Mouse (Mus musculus) limb, embryonic 15.5 days (tissue): Measurements from ENCODE around the gene Pilra. TPM values are rescaled to one million over a fixed set of nuclear protein-coding genes. Genes with fewer than 3 reads are reported as not detected.
"Not testable (repeated sequence)": the region's sequence is repeated elsewhere in the genome, so short reads cannot be mapped to it uniquely, and the experiment has no call there.

ENCODE experiments used
- ATAC-seq: fragments of 200-750 bp; cut with Nextera tagmentation; 2 replicates; pipeline ENCODE4 v1.8.0; 2017; ENCODE audit warnings: low read depth, moderate TSS enrichment; ENCODE audit not compliant: insufficient number of reproducible peaks, low FRiP score, low TSS enrichment
- H3K27ac ChIP-seq: fragments of 300-500 bp; sonication (generic); 2 replicates; pipeline ENCODE4 v1.5.1; 2015; ENCODE audit warnings: moderate library complexity, mild to moderate bottlenecking, inconsistent platforms
- H3K27me3 ChIP-seq: fragments of 300-500 bp; sonication (generic); 2 replicates; pipeline ENCODE4 v1.6.1; 2015; ENCODE audit warnings: inconsistent platforms
- H3K36me3 ChIP-seq: fragments of 300-500 bp; sonication (generic); 2 replicates; pipeline ENCODE4 v1.6.1; 2015; ENCODE audit warnings: inconsistent platforms
- H3K4me1 ChIP-seq: fragments of 300-500 bp; sonication (generic); 2 replicates; pipeline ENCODE4 v1.6.1; 2015; ENCODE audit warnings: inconsistent platforms
- H3K4me2 ChIP-seq: fragments of 300-500 bp; sonication (generic); 2 replicates; pipeline ENCODE4 v1.6.1; 2015; ENCODE audit warnings: mild to moderate bottlenecking, inconsistent platforms
- H3K4me3 ChIP-seq: fragments of 300-500 bp; sonication (generic); 2 replicates; pipeline ENCODE4 v1.5.1; 2015; ENCODE audit warnings: mild to moderate bottlenecking, inconsistent platforms
- H3K9ac ChIP-seq: fragments of 300-500 bp; sonication (generic); 2 replicates; pipeline ENCODE4 v1.6.1; 2015; ENCODE audit warnings: inconsistent platforms
- H3K9me3 ChIP-seq: fragments of 300-500 bp; sonication (generic); 2 replicates; pipeline ENCODE4 v1.6.1; 2016; ENCODE audit warnings: inconsistent platforms
- WGBS: fragments of 180-500 bp; shearing (Covaris S2); methylation state at CpG from one replicate; pipeline ENCODE4 v1.1.7; 2015; 5-methylcytosine and 5-hydroxymethylcytosine counted together
- polyA plus RNA-seq: library from polyadenylated mRNA; unstranded; fragments of >200 nt; fragmentation: Nextera tagmentation; extraction: Ambion mirVana; gene quantifications from 2 replicates; pipeline ENCODE4 v1.2.1, GENCODE M21; 2015

Gene Pilra
- 0.58 and 1.2 TPM in 2 replicates for polyA plus RNA-seq

DNA sequence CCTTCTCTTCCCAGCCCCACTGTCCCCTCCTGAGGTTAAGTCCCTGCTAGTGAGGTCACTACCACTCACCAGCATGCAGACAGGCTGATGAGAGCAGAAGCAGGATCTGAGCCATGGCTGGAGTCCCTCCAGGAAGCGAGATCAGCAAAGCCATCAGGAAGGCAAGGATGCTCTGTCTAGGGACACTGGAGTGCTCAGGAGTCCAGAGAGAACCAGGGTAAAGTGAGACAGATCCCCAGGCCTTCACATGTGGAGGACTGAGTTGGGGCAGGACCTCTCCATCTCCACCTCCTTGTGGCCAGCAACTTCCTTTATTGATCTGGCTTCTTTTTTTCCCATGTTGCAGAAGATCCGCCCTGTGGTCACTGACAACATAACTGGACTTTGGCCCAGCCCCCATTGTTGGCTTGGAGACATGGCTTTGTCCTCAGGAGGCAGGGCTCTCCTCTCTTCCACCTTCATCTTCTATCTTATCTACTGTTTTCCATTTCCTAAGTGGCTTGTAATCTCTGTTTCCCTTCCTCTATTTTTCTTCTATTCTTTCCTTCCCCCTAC lies at the start of gene Pilra:
Gene Pilra, minus strand, starts transcription at position 316 of the 555 bp plus-strand sequence.
- H3K9me3 ChIP-seq, H3K4me2 ChIP-seq, H3K4me1 ChIP-seq, H3K27me3 ChIP-seq, H3K9ac ChIP-seq, H3K36me3 ChIP-seq, ATAC-seq, H3K4me3 ChIP-seq, H3K27ac ChIP-seq: not testable (repeated sequence)
- 89% methylated on average over 2 of the region's 2 CpGs for WGBS

- Histone ChIP-seq H3K9ac (no peak overlapping the region), H3K9me3 (no peaks in the 10 kb centered on the region), H3K4me1 (no peaks in the 10 kb centered on the region), H3K27ac (no peak overlapping the region), H3K4me3 (no peak overlapping the region), H3K27me3 (no peaks in the 10 kb centered on the region), H3K4me2 (no peak overlapping the region), H3K36me3 (no peaks in the 10 kb centered on the region)
- ATAC-seq, result no peak
- WGBS, result 80% methylated on average over 3 of the region's 3 CpGs
Observed at GRCm38 (mm10) chr5:137883345-137883744, 47.3 kb upstream of the Pilra start.

GRCm38 (mm10) chr5:137882922-137883321 lies 46.8 kb upstream of the Pilra start:
- H3K27ac ChIP-seq, result no peak overlapping the region
- no peak overlapping the region for H3K4me2 ChIP-seq
- H3K9me3 ChIP-seq, result no peaks in the 10 kb centered on the region
- no peak for ATAC-seq
- no peaks in the 10 kb centered on the region for H3K36me3 ChIP-seq
- WGBS, result 78% methylated on average over 4 of the region's 4 CpGs
- no peak overlapping the region for H3K9ac ChIP-seq
- no peak overlapping the region for H3K4me3 ChIP-seq
- no peaks in the 10 kb centered on the region for H3K27me3 ChIP-seq
- no peaks in the 10 kb centered on the region for H3K4me1 ChIP-seq

DNA sequence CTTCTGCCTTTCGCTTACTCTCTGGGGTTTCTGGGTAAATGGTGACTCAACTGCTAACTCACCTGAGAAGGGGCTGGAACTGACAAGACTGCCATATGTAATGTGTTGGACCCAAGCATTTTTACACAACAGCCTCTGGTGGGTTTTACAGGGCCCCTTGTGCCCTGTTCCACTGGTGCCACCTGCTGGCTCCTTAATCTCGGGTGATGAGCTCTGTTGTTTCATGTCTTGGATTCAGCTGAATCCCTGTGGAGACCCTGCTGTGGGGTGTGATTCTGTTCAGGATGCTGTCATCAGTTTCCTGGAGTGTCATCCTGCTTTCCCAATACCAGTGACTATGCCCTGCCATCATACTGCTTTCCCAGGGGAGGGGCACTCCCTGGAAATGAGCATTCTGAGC lies 41.8 kb upstream of the Pilra start:
- WGBS, result 53% methylated on average over 2 of the region's 2 CpGs
- Histone ChIP-seq H3K27ac (no peak overlapping the region), H3K9ac (no peak overlapping the region), H3K9me3 (no peaks in the 10 kb centered on the region), H3K36me3 (no peaks in the 10 kb centered on the region), H3K4me2 (no peak overlapping the region), H3K4me1 (no peaks in the 10 kb centered on the region), H3K4me3 (no peak overlapping the region), H3K27me3 (no peaks in the 10 kb centered on the region)
- ATAC-seq, result no peak

- WGBS, result 81% methylated on average over 2 of the region's 2 CpGs
- Histone ChIP-seq H3K4me2 (no peak overlapping the region), H3K9me3 (no peaks in the 10 kb centered on the region), H3K4me1 (no peaks in the 10 kb centered on the region), H3K27me3 (no peaks in the 10 kb centered on the region), H3K4me3 (no peak overlapping the region), H3K27ac (no peak overlapping the region), H3K36me3 (no peaks in the 10 kb centered on the region), H3K9ac (no peak overlapping the region)
- no peak for ATAC-seq
Observed at GRCm38 (mm10) chr5:137875054-137875453, 39.0 kb upstream of the Pilra start.

GRCm38 (mm10) chr5:137872381-137872702 lies 36.3 kb upstream of the Pilra start:
- not testable (repeated sequence) for H3K4me1 ChIP-seq, H3K36me3 ChIP-seq, H3K4me3 ChIP-seq, H3K27me3 ChIP-seq, H3K27ac ChIP-seq, H3K4me2 ChIP-seq, H3K9me3 ChIP-seq, ATAC-seq, H3K9ac ChIP-seq
- 41% methylated on average over 1 of the region's 1 CpGs for WGBS

DNA sequence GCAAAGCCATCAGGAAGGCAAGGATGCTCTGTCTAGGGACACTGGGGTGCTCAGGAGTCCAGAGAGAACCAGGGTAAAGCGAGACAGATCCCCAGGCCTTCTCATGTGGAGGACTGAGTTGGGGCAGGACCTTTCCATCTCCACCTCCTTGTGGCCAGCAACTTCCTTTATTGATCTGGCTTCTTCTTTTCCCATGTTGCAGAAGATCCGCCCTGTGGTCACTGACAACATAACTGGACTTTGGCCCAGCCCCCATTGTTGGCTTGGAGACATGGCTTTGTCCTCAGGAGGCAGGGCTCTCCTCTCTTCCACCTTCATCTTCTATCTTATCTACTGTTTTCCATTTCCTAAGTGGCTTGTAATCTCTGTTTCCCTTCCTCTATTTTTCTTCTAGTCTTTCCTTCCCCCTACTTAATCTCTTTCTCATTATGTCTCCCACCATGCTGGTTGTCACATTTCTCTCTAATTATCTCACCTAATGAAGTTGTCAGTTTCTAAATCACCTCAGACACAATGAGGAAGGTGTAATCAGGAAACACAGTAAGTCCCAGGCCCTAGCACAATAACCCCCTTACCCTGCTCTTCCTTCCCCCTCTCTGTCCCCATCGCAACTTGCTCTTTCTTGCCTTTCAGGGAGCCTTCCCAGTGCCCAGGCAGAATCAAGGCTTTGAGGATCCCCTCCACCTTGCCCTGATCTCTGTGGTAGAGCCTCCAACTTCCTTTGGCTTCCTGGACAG lies 35.7 kb upstream of the Pilra start, which contains the start of gene Pilrb2:
Gene Pilrb2, minus strand, starts transcription at position 172 of the 737 bp plus-strand sequence.
- not testable (repeated sequence) for ATAC-seq, H3K4me2 ChIP-seq, H3K27me3 ChIP-seq, H3K9me3 ChIP-seq, H3K4me1 ChIP-seq, H3K9ac ChIP-seq, H3K27ac ChIP-seq, H3K4me3 ChIP-seq, H3K36me3 ChIP-seq
- 77% methylated on average over 3 of the region's 3 CpGs for WGBS

DNA sequence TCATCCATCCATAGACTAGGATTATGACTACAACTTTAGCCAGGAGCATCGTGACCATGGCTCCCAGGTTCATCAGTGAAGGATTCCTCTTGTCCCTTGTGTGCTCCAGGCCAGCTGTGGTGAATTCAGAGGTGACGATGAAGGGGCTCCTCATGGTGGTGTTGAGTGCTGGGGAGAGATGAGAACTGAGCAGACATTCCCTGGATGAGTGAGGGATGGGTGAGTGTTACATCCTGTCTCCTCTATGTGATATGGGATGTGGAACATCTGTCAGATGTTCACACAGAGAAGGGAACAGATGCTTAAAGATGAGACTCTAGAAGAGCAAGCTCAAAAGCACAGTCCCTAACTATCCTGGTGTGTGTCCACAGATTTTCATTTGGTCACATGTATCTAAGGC lies 32.5 kb upstream of the Pilra start:
- H3K9ac ChIP-seq, H3K27me3 ChIP-seq, H3K4me2 ChIP-seq, H3K9me3 ChIP-seq, H3K4me1 ChIP-seq, H3K36me3 ChIP-seq, ATAC-seq, H3K27ac ChIP-seq, H3K4me3 ChIP-seq: not testable (repeated sequence)
- 57% methylated on average over 2 of the region's 2 CpGs for WGBS

DNA sequence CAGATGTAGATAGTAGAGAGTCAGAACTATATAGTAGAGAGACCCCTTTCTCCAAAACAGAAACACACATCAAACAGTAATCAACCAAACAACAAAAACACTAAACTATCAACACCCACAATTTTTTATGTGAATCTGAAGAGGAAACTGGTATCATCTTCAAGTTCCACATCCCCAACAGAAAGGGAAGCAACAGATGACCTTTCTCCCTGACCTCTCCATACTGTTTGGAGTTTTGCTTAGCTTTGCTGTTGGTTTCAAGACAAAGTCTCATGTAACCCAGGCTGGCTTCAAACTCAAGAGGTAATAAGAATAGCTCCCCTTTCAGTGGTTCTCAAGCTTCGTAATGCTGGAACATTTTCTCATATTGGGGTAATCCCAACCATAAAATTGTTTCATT lies 27.9 kb upstream of the Pilra start:
- not testable (repeated sequence) for H3K27me3 ChIP-seq, H3K9ac ChIP-seq, H3K36me3 ChIP-seq, H3K27ac ChIP-seq, H3K4me2 ChIP-seq, H3K4me3 ChIP-seq, H3K4me1 ChIP-seq, H3K9me3 ChIP-seq, ATAC-seq
- WGBS, result 91% methylated on average over 1 of the region's 1 CpGs

DNA sequence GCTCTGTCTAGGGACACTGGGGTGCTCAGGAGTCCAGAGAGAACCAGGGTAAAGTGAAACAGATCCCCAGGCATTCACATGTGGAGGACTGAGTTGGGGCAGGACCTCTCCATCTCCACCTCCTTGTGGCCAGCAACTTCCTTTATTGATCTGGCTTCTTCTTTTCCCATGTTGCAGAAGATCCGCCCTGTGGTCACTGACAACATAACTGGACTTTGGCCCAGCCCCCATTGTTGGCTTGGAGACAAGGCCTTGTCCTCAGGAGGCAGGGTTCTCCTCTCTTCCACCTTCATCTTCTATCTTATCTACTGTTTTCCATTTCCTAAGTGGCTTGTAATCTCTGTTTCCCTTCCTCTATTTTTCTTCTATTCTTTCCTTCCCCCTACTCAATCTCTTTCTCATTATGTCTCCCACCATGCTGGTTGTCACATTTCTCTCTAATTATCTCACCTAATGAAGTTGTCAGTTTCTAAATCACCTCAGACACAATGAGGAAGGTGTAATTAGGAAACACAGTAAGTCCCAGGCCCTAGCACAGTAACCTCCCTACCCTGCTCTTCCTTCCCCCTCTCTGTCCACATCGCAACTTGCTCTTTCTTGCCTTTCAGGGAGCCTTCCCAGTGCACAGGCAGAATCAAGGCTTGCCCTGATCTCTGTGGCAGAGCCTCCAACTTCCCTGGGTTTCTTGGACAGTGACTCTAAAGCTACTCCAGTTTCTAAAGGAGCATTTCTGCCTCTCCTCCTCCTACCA lies 22.1 kb upstream of the Pilra start, which contains the start of gene Pilrb1:
Gene Pilrb1, minus strand, starts transcription at position 147 of the 751 bp plus-strand sequence.
- not testable (repeated sequence) for H3K27ac ChIP-seq, ATAC-seq, H3K9ac ChIP-seq, H3K9me3 ChIP-seq, H3K4me3 ChIP-seq, H3K36me3 ChIP-seq, H3K27me3 ChIP-seq, H3K4me1 ChIP-seq, H3K4me2 ChIP-seq
- WGBS, result 81% methylated on average over 2 of the region's 2 CpGs

- not testable (repeated sequence) for H3K4me3 ChIP-seq, H3K4me1 ChIP-seq, H3K27me3 ChIP-seq, H3K9me3 ChIP-seq, H3K27ac ChIP-seq, H3K4me2 ChIP-seq, ATAC-seq, H3K36me3 ChIP-seq, H3K9ac ChIP-seq
- WGBS, result 70% methylated on average over 5 of the region's 5 CpGs
Observed at GRCm38 (mm10) chr5:137856870-137857269, 20.8 kb upstream of the Pilra start.

DNA sequence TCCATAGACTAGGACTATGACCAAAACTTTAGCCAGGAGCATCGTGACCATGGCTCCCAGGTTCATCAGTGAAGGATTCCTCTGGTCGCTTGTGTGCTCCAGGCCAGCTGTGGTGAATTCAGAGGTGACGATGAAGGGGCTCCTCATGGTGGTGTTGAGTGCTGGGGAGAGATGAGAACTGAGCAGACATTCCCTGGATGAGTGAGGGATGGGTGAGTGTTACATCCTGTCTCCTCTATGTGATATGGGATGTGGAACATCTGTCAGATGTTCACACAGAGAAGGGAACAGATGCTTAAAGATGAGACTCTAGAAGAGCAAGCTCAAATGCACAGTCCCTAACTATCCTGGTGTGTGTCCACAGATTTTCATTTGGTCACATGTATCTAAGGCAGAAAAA lies 18.8 kb upstream of the Pilra start:
- not testable (repeated sequence) for H3K27ac ChIP-seq, H3K4me2 ChIP-seq, H3K4me1 ChIP-seq, H3K9ac ChIP-seq, ATAC-seq, H3K27me3 ChIP-seq, H3K9me3 ChIP-seq, H3K4me3 ChIP-seq, H3K36me3 ChIP-seq
- WGBS, result 73% methylated on average over 3 of the region's 3 CpGs
